Mouse (Mus musculus) spleen, adult 2 months (tissue): Measurements from ENCODE around the gene Bfsp2. TPM values are rescaled to one million over a fixed set of nuclear protein-coding genes. Genes with fewer than 3 reads are reported as not detected.

Experiments
- DNase-seq, 2 experiments: peaks; one replicate each; pipeline versions ENCODE4 v3.0.0 to v3.0.0-alpha.2; 2012 to 2021; ENCODE audit warnings: low spot score in 2 of 2, low read depth in 1 of 2
- H3K27ac ChIP-seq: fragments of 200-500 bp; 2 replicates; pipeline ENCODE4 v1.5.1; 2012; ENCODE audit warnings: low read length, inconsistent platforms; ENCODE audit not compliant: insufficient read depth
- H3K27me3 ChIP-seq: fragments of 200-500 bp; 2 replicates; pipeline ENCODE4 v1.6.1; 2012; ENCODE audit warnings: mild to moderate bottlenecking, moderate library complexity, low read length, inconsistent platforms; ENCODE audit not compliant: control insufficient read depth, insufficient read depth
- H3K36me3 ChIP-seq: fragments of 200-500 bp; 2 replicates; pipeline ENCODE4 v1.6.1; 2012; ENCODE audit warnings: mild to moderate bottlenecking, low read length, inconsistent platforms; ENCODE audit not compliant: control insufficient read depth, insufficient read depth
- H3K4me1 ChIP-seq: fragments of 200-500 bp; 2 replicates; pipeline ENCODE4 v1.6.1; 2011; ENCODE audit warnings: inconsistent platforms; ENCODE audit not compliant: control insufficient read depth, insufficient read depth, insufficient read length
- H3K4me3 ChIP-seq: fragments of 200-500 bp; 2 replicates; pipeline ENCODE4 v1.5.1; 2011; ENCODE audit warnings: mild to moderate bottlenecking, inconsistent platforms; ENCODE audit not compliant: insufficient read depth, insufficient read length; ENCODE audit errors: extremely low read depth
- CTCF ChIP-seq: fragments of 200-500 bp; IDR thresholded peaks from 2 replicates; pipeline ENCODE4 v1.5.1; 2011; ENCODE audit warnings: mild to moderate bottlenecking, inconsistent platforms; ENCODE audit not compliant: insufficient read depth, insufficient read length, insufficient replicate concordance; ENCODE audit errors: extremely low read depth
- POLR2A ChIP-seq: fragments of 200-500 bp; IDR thresholded peaks from 2 replicates; pipeline ENCODE4 v1.6.1; 2011; ENCODE audit warnings: low read depth, low read length, inconsistent platforms
- WGBS: fragments of 180-500 bp; shearing (Covaris S2); methylation state at CpG from one replicate; pipeline ENCODE4 v1.1.7; 2018; 5-methylcytosine and 5-hydroxymethylcytosine counted together
- polyA plus RNA-seq: library from polyadenylated mRNA; depleted of rRNA; stranded (reverse); fragments of >200 nt; gene quantifications from 2 replicates; pipeline ENCODE4 v1.2.3, GENCODE M21; 2012

The Bfsp2 gene
- polyA plus RNA-seq, 1 experiment: 6.9 TPM

- WGBS: 65% methylated on average over 7 of the region's 7 CpGs
- H3K27ac ChIP-seq: no peak overlapping the region
Measured at GRCm38 (mm10) chr9:103506968-103507584, 26.9 kb upstream of the Bfsp2 start.

GRCm38 (mm10) chr9:103505067-103505466, 24.8 kb upstream of the Bfsp2 start:
- no peak overlapping the region for H3K27ac ChIP-seq
- no peaks in the 10 kb centered on the region for H3K36me3 ChIP-seq
- no peaks in the 10 kb centered on the region for H3K27me3 ChIP-seq
- H3K4me3 ChIP-seq: no peak overlapping the region
- WGBS: 88% methylated on average over 5 of the region's 5 CpGs
- no peak for DNase-seq
- TF ChIP-seq CTCF (no peak), POLR2A (no peak)
- no peaks in the 10 kb centered on the region for H3K4me1 ChIP-seq

More at GRCm38 (mm10) chr9:103506968-103507584, 26.9 kb upstream of the Bfsp2 start:
- Histone ChIP-seq H3K36me3 (no peaks in the 10 kb centered on the region), H3K4me1 (no peaks in the 10 kb centered on the region), H3K4me3 (no peak overlapping the region), H3K27me3 (no peaks in the 10 kb centered on the region)
- DNase-seq: no peak
- TF ChIP-seq POLR2A (no peak), CTCF (no peak)

GRCm38 (mm10) chr9:103504646-103505045, 24.4 kb upstream of the Bfsp2 start:
- 86% methylated on average over 1 of the region's 1 CpGs for WGBS
- no peak overlapping the region for H3K27ac ChIP-seq
- H3K36me3 ChIP-seq: no peaks in the 10 kb centered on the region
- DNase-seq: no peak
- TF ChIP-seq POLR2A (no peak), CTCF (no peak)
- no peaks in the 10 kb centered on the region for H3K27me3 ChIP-seq
- H3K4me3 ChIP-seq: no peak overlapping the region
- H3K4me1 ChIP-seq: no peaks in the 10 kb centered on the region

- Histone ChIP-seq H3K27ac (no peak overlapping the region), H3K36me3 (no peaks in the 10 kb centered on the region), H3K27me3 (no peaks in the 10 kb centered on the region), H3K4me1 (no peaks in the 10 kb centered on the region), H3K4me3 (no peak overlapping the region)
- 65% methylated on average over 3 of the region's 3 CpGs for WGBS
- DNase-seq: no peak
- TF ChIP-seq CTCF (no peak), POLR2A (no peak)
Measured at GRCm38 (mm10) chr9:103503586-103504298, 23.5 kb upstream of the Bfsp2 start.

GRCm38 (mm10) chr9:103502655-103503054, 22.4 kb upstream of the Bfsp2 start:
- Histone ChIP-seq H3K27ac (no peak overlapping the region), H3K27me3 (no peaks in the 10 kb centered on the region), H3K36me3 (no peaks in the 10 kb centered on the region), H3K4me1 (no peaks in the 10 kb centered on the region), H3K4me3 (no peak overlapping the region)
- DNase-seq: no peak
- TF ChIP-seq POLR2A: no peak
- TF ChIP-seq CTCF: no peak
- WGBS: 89% methylated on average over 2 of the region's 2 CpGs

- H3K27me3 ChIP-seq: no peaks in the 10 kb centered on the region
- no peak for DNase-seq
- TF ChIP-seq POLR2A (no peak), CTCF (no peak)
- H3K4me3 ChIP-seq: no peak overlapping the region
- H3K27ac ChIP-seq: no peak overlapping the region
- 25% methylated on average over 14 of the region's 14 CpGs for WGBS
- H3K36me3 ChIP-seq: no peaks in the 10 kb centered on the region
- H3K4me1 ChIP-seq: no peaks in the 10 kb centered on the region
Measured at GRCm38 (mm10) chr9:103501861-103502364, 21.7 kb upstream of the Bfsp2 start.

GRCm38 (mm10) chr9:103499366-103499765, 19.1 kb upstream of the Bfsp2 start:
- no peak overlapping the region for H3K4me3 ChIP-seq
- H3K27ac ChIP-seq: no peak overlapping the region
- no peaks in the 10 kb centered on the region for H3K4me1 ChIP-seq
- H3K36me3 ChIP-seq: no peaks in the 10 kb centered on the region
- H3K27me3 ChIP-seq: no peaks in the 10 kb centered on the region
- DNase-seq: no peak
- TF ChIP-seq CTCF: no peak
- no peak for TF ChIP-seq POLR2A
- 63% methylated on average over 18 of the region's 18 CpGs for WGBS
